Mouse (Mus musculus) CH12.LX (cell line): Measurements from ENCODE around the gene Atrnl1. TPM values are rescaled to one million over a fixed set of nuclear protein-coding genes. Genes with fewer than 3 reads are reported as not detected.

Experiments used
- DNase-seq: peaks from one replicate; pipeline ENCODE4 v3.0.0-alpha.2; 2013; ENCODE audit errors: extremely low read depth
- H3K27ac ChIP-seq: 2 replicates; pipeline ENCODE4 v1.5.1; 2012; ENCODE audit warnings: low read depth, mild to moderate bottlenecking, control low read depth, moderate library complexity; ENCODE audit not compliant: insufficient read depth
- H3K27me3 ChIP-seq: replicated peaks from 2 replicates; pipeline ENCODE3; 2012; ENCODE audit warnings: inconsistent platforms
- H3K36me3 ChIP-seq, 2 experiments: replicated peaks in 1 of 2; 2 replicates each; pipeline versions ENCODE3 to v1.6.1; 2012; ENCODE audit warnings: inconsistent platforms in 1 of 2, low read length in 1 of 2, mild to moderate bottlenecking in 1 of 2, mixed read lengths in 1 of 2, moderate library complexity in 1 of 2; ENCODE audit not compliant: control insufficient read depth in 1 of 2, insufficient read depth in 1 of 2
- H3K4me1 ChIP-seq, 2 experiments: 2 replicates each; pipeline ENCODE4 v1.6.1; 2012; ENCODE audit warnings: inconsistent platforms in 1 of 2, moderate library complexity in 1 of 2; ENCODE audit not compliant: insufficient read depth in 2 of 2, control insufficient read depth in 1 of 2
- H3K4me2 ChIP-seq: 2 replicates; pipeline ENCODE4 v1.6.1; 2012; ENCODE audit warnings: low read depth, mild to moderate bottlenecking, control low read depth; ENCODE audit not compliant: poor library complexity, insufficient read depth, severe bottlenecking
- H3K4me3 ChIP-seq, 3 experiments: fragments of 150-350 bp in 1 of 3; sonication (generic) in 1 of 3; replicated peaks in 1 of 3; 2 replicates each; pipeline versions ENCODE3 to v1.5.1; 2011 to 2012; ENCODE audit warnings: low read depth in 2 of 3, low read length in 2 of 3, mild to moderate bottlenecking in 2 of 3, moderate library complexity in 2 of 3, control low read depth in 1 of 3, improper control_type of control experiment in 1 of 3, inconsistent platforms in 1 of 3, mixed read lengths in 1 of 3; ENCODE audit not compliant: poor library complexity in 1 of 3
- H3K79me2 ChIP-seq: replicated peaks from 2 replicates; pipeline ENCODE4 v1.6.1; 2012; ENCODE audit warnings: mild to moderate bottlenecking, moderate library complexity; ENCODE audit not compliant: control insufficient read depth, poor library complexity, insufficient read depth, severe bottlenecking; ENCODE audit errors: extremely low read depth
- H3K9ac ChIP-seq: 2 replicates; pipeline ENCODE4 v1.6.1; 2012; ENCODE audit warnings: low read depth, mild to moderate bottlenecking, control low read depth, moderate library complexity; ENCODE audit not compliant: insufficient read depth
- H3K9me3 ChIP-seq: replicated peaks from 2 replicates; pipeline ENCODE3; 2012; ENCODE audit warnings: low read length, inconsistent platforms, mixed read lengths
- BHLHE40 ChIP-seq: IDR thresholded peaks from 2 replicates; pipeline ENCODE4 v1.6.1; 2011; ENCODE audit warnings: mild to moderate bottlenecking, low read depth, low read length, improper control_type of control experiment
- CHD1 ChIP-seq: IDR thresholded peaks from 2 replicates; pipeline ENCODE4 v1.6.1; 2012; ENCODE audit warnings: low read depth, low read length, improper control_type of control experiment, inconsistent platforms
- CTCF ChIP-seq, 2 experiments: IDR thresholded peaks in 1 of 2; conservative IDR thresholded peaks in 1 of 2; 2 replicates each; pipeline ENCODE4 v1.5.1; 2011 to 2012; ENCODE audit warnings: low read depth in 2 of 2, low read length in 2 of 2, improper control_type of control experiment in 1 of 2, inconsistent platforms in 1 of 2, mild to moderate bottlenecking in 1 of 2, moderate library complexity in 1 of 2
- E2F4 ChIP-seq: IDR thresholded peaks from 2 replicates; pipeline ENCODE4 v1.6.1; 2011; ENCODE audit warnings: low read depth, low read length, improper control_type of control experiment; ENCODE audit not compliant: insufficient replicate concordance
- ELF1 ChIP-seq: IDR thresholded peaks from 2 replicates; pipeline ENCODE4 v1.6.1; 2014; ENCODE audit warnings: low read depth, mild to moderate bottlenecking, inconsistent platforms, low read length, improper control_type of control experiment
- ETS1 ChIP-seq: conservative IDR thresholded peaks from 2 replicates; pipeline ENCODE4 v1.6.1; 2012; ENCODE audit warnings: low read depth, mild to moderate bottlenecking, inconsistent platforms, low read length, improper control_type of control experiment, moderate library complexity
- IRF4 ChIP-seq: IDR thresholded peaks from 2 replicates; pipeline ENCODE4 v1.6.1; 2014; ENCODE audit warnings: low read depth, mild to moderate bottlenecking, inconsistent platforms, low read length, improper control_type of control experiment
- JUND ChIP-seq: conservative IDR thresholded peaks from 2 replicates; pipeline ENCODE4 v1.6.1; 2011; ENCODE audit warnings: low read depth, low read length, improper control_type of control experiment
- MAZ ChIP-seq: IDR thresholded peaks from 2 replicates; pipeline ENCODE4 v1.6.1; 2012; ENCODE audit warnings: low read depth, mild to moderate bottlenecking, inconsistent platforms, low read length, improper control_type of control experiment, moderate library complexity
- MEF2A ChIP-seq: IDR thresholded peaks from 2 replicates; pipeline ENCODE4 v1.6.1; 2014; ENCODE audit warnings: low read depth, mild to moderate bottlenecking, inconsistent platforms, low read length, improper control_type of control experiment, borderline replicate concordance
- MXI1 ChIP-seq: IDR thresholded peaks from 2 replicates; pipeline ENCODE4 v1.6.1; 2011; ENCODE audit warnings: mild to moderate bottlenecking, low read depth, low read length, improper control_type of control experiment
- MYC ChIP-seq: IDR thresholded peaks from 2 replicates; pipeline ENCODE4 v1.6.1; 2011; ENCODE audit warnings: low read depth, mild to moderate bottlenecking, improper control_type of control experiment, low read length
- NELFE ChIP-seq: IDR thresholded peaks from 2 replicates; pipeline ENCODE4 v1.6.1; 2011; ENCODE audit warnings: low read depth, low read length, improper control_type of control experiment
- NRF1 ChIP-seq: IDR thresholded peaks from 2 replicates; pipeline ENCODE4 v1.6.1; 2014; ENCODE audit warnings: low read depth, mild to moderate bottlenecking, inconsistent platforms, low read length, improper control_type of control experiment, moderate library complexity
- PAX5 ChIP-seq: IDR thresholded peaks from 2 replicates; pipeline ENCODE4 v1.6.1; 2012; ENCODE audit warnings: low read length, inconsistent platforms, mixed read lengths
- RCOR1 ChIP-seq: conservative IDR thresholded peaks from 2 replicates; pipeline ENCODE4 v1.6.1; 2012; ENCODE audit warnings: low read depth, mild to moderate bottlenecking, inconsistent platforms, low read length, improper control_type of control experiment
- TCF12 ChIP-seq: IDR thresholded peaks from 2 replicates; pipeline ENCODE4 v1.6.1; 2014; ENCODE audit warnings: low read depth, mild to moderate bottlenecking, inconsistent platforms, low read length, improper control_type of control experiment
- ZC3H11A ChIP-seq: IDR thresholded peaks from 2 replicates; pipeline ENCODE4 v1.6.1; 2012; ENCODE audit warnings: low read depth, mild to moderate bottlenecking, inconsistent platforms, low read length, improper control_type of control experiment
- ZKSCAN1 ChIP-seq: IDR thresholded peaks from 2 replicates; pipeline ENCODE4 v1.6.1; 2012; ENCODE audit warnings: low read depth, inconsistent platforms, low read length, improper control_type of control experiment, borderline replicate concordance
- dilution Hi-C: fragments of 300-500 bp; cut with MboI; formaldehyde crosslinking; loops from 2 replicates; pipeline ENCODE4 v1.14.3; 2020; ENCODE audit warnings: low sequenced_read_pairs; ENCODE audit not compliant: extremely low pct_unique_long_range_greater_than_20kb, extremely low pct_ligation_motif_present
- in situ Hi-C: fragments of 300-500 bp; cut with MboI; formaldehyde crosslinking; loops from 3 replicates; pipeline ENCODE4 v1.14.3; 2019; ENCODE audit warnings: low sequenced_read_pairs, low pct_ligation_motif_present, low pct_unique_long_range_greater_than_20kb, mixed read lengths
- polyA plus RNA-seq: library from polyadenylated mRNA; unstranded; fragments of >175 nt; gene quantifications from 2 replicates; pipeline ENCODE4 v1.2.1, GENCODE M21; 2012; ENCODE audit warnings: low read depth; ENCODE audit not compliant: insufficient read length
- total RNA-seq, 2 experiments: library from RNA; depleted of rRNA; stranded (reverse); fragments of 300-350 nt in 1 of 2; fragments of >200 nt in 1 of 2; gene quantifications; 2 replicates each; pipeline ENCODE4 v1.2.3; 2012 to 2014

Atrnl1 gene
- total and polyA plus RNA-seq, 3 experiments, result 1.9 TPM

- Histone ChIP-seq H3K4me3 (no peak overlapping the region), H3K4me2 (no peak overlapping the region), H3K9ac (no peak overlapping the region), H3K4me1 (peaks cover 4 to 22% of the 10 kb centered on the region in 2 experiments; a peak in 2 of 4 replicates), H3K27me3 (no peaks in the 10 kb centered on the region), H3K27ac (no peak overlapping the region), H3K79me2 (no peaks in the 10 kb centered on the region), H3K36me3 (no peaks in the 10 kb centered on the region), H3K9me3 (peaks cover 2% of the 10 kb centered on the region)
- dilution Hi-C loops (no loop called here), in situ Hi-C loops (no loop called here)
- no peak for DNase-seq
- TF ChIP-seq RCOR1 (no peak), CTCF (conservative IDR thresholded peaks at IDR 0.05 in 1 of 2, IDR thresholded peaks at IDR 0.05 in 1 of 2; ENCODE audit: low read depth in 2 of 2, low read length in 2 of 2) (no peak), ZKSCAN1 (no peak), MXI1 (no peak), NELFE (no peak), ELF1 (no peak), MAZ (no peak), CHD1 (no peak)
These were observed 493.7 kb downstream of the Atrnl1 start for GRCm38 (mm10) chr19:58104544-58104943.

- no peak for TF ChIP-seq MEF2A
- no peak for TF ChIP-seq MYC
- TF ChIP-seq BHLHE40, result no peak
- TF ChIP-seq ETS1, result no peak
- TF ChIP-seq CTCF (conservative IDR thresholded peaks at IDR 0.05 in 1 of 2, IDR thresholded peaks at IDR 0.05 in 1 of 2; ENCODE audit: low read depth in 2 of 2, low read length in 2 of 2), result no peak
- TF ChIP-seq JUND, result no peak
- no peak for TF ChIP-seq NRF1
- no peak for TF ChIP-seq PAX5
- TF ChIP-seq TCF12, result no peak
- no peak for TF ChIP-seq MXI1
- no peak for TF ChIP-seq ZC3H11A
- TF ChIP-seq E2F4, result no peak
- no peak for TF ChIP-seq IRF4
- in situ Hi-C loops, result no loop called here
- Histone ChIP-seq H3K4me3 (no peak overlapping the region), H3K36me3 (no peaks in the 10 kb centered on the region), H3K27me3 (no peaks in the 10 kb centered on the region), H3K9ac (no peak overlapping the region), H3K4me2 (no peak overlapping the region), H3K79me2 (no peaks in the 10 kb centered on the region), H3K9me3 (no peaks in the 10 kb centered on the region), H3K4me1 (peaks cover 0 to 14% of the 10 kb centered on the region in 2 experiments; a peak in 3 of 4 replicates), H3K27ac (no peak overlapping the region)
- dilution Hi-C loops, result no loop called here
- no peak for DNase-seq
These were observed 496.8 kb downstream of the Atrnl1 start for GRCm38 (mm10) chr19:58107632-58108031.
